Mouse (Mus musculus) brain, embryonic 14.5 days (tissue): ENCODE results near the gene Bmpr2. TPM values are rescaled to one million over a fixed set of nuclear protein-coding genes. Genes with fewer than 3 reads are reported as not detected.

Experiments
- DNase-seq: peaks from one replicate; pipeline ENCODE4 v3.0.0-alpha.2; 2011; ENCODE audit warnings: low read depth
- CTCF ChIP-seq: fragments of 200-500 bp; IDR thresholded peaks from 2 replicates; pipeline ENCODE4 v1.5.1; 2012; ENCODE audit warnings: inconsistent platforms, mild to moderate bottlenecking, moderate library complexity, borderline replicate concordance; ENCODE audit not compliant: insufficient read depth, insufficient read length; ENCODE audit errors: extremely low read depth
- POLR2A ChIP-seq: fragments of 200-500 bp; IDR thresholded peaks from 2 replicates; pipeline ENCODE4 v1.6.1; 2012; ENCODE audit warnings: mild to moderate bottlenecking, inconsistent platforms, borderline replicate concordance; ENCODE audit not compliant: poor library complexity, insufficient read depth, insufficient read length, severe bottlenecking; ENCODE audit errors: extremely low read depth
- polyA plus RNA-seq: library from polyadenylated mRNA; depleted of rRNA; stranded (reverse); fragments of >200 nt; gene quantifications from 2 replicates; pipeline ENCODE4 v1.2.3, GENCODE M21; 2012; rRNA removed

The Bmpr2 gene
- polyA plus RNA-seq, 1 experiment, result 26.8 TPM

GRCm38 (mm10) chr1:59923201-59923600, 160.0 kb downstream of the Bmpr2 start:
- no peak for DNase-seq
- no peak for TF ChIP-seq POLR2A
- no peak for TF ChIP-seq CTCF

- no peak for DNase-seq
- no peak for TF ChIP-seq POLR2A
- no peak for TF ChIP-seq CTCF
Measured at GRCm38 (mm10) chr1:59923673-59924072, 160.5 kb downstream of the Bmpr2 start.

GRCm38 (mm10) chr1:59924411-59924810, 161.2 kb downstream of the Bmpr2 start:
- no peak for TF ChIP-seq CTCF
- TF ChIP-seq POLR2A, result no peak
- no peak for DNase-seq

GRCm38 (mm10) chr1:59926021-59926672, 162.9 kb downstream of the Bmpr2 start:
- no peak for TF ChIP-seq POLR2A
- no peak for TF ChIP-seq CTCF
- no peak for DNase-seq

- TF ChIP-seq CTCF (no peak), POLR2A (no peak)
- no peak for DNase-seq
Measured at GRCm38 (mm10) chr1:59927131-59927680, 164.0 kb downstream of the Bmpr2 start.

Other genes starting within 250 kb of the Bmpr2 start
- 2.1 and 6.4 TPM in 2 replicates for gene Gm973, start 247.1 kb upstream of the Bmpr2 start, polyA plus RNA-seq
- gene Sumo1, start 92.6 kb upstream of the Bmpr2 start, polyA plus RNA-seq, result 122 and 128 TPM in 2 replicates
- 47.2 and 53.5 TPM in 2 replicates for gene Nop58, start 78.4 kb upstream of the Bmpr2 start, polyA plus RNA-seq
- gene Fam117b, start 149.6 kb downstream of the Bmpr2 start, polyA plus RNA-seq, result 42.6 and 71.0 TPM in 2 replicates